Mouse (Mus musculus) megakaryocyte, embryonic 14.5 days (primary cell): Measurements from ENCODE around the gene Aaed1.

Experiments
- FLI1 ChIP-seq: IDR thresholded peaks from 2 replicates; pipeline ENCODE4 v1.6.1; 2012; ENCODE audit warnings: low read length, inconsistent platforms, mixed read lengths
- GATA1 ChIP-seq: IDR thresholded peaks from 3 replicates; pipeline ENCODE4 v1.6.1; 2012; ENCODE audit warnings: mixed read lengths, low read length, inconsistent platforms, borderline replicate concordance

DNA sequence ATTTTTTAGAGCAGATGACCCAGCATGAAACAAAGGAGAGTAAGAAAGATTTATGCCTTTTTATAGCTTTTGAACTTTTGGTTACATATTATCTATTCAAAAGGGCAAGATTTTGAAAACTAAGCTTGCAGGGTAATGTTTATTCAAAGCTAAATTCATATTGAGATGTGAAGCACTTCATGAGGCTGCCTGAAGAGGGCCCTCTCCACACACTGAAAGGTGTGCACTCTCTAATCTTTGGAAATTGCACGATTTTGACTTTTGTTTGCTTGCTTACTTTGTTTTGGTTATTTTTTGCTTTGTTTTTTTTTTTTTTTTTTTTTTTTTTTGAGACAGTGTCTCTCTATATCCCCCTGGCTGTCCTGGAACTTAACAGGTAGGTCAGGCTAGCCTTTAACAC, 62.1 kb downstream of the Aaed1 start:
- no peak for TF ChIP-seq GATA1
- TF ChIP-seq FLI1: no peak
